Mouse (Mus musculus): ENCODE measurements around the gene Rps6kc1.
A peak's percentile ranks its signal among the peaks of the same experiment; 100 is the strongest.
"Not testable (repeated sequence)": the region's sequence is repeated elsewhere in the genome, so short reads cannot be mapped to it uniquely, and the experiment has no call there.

The Rps6kc1 gene

DNA sequence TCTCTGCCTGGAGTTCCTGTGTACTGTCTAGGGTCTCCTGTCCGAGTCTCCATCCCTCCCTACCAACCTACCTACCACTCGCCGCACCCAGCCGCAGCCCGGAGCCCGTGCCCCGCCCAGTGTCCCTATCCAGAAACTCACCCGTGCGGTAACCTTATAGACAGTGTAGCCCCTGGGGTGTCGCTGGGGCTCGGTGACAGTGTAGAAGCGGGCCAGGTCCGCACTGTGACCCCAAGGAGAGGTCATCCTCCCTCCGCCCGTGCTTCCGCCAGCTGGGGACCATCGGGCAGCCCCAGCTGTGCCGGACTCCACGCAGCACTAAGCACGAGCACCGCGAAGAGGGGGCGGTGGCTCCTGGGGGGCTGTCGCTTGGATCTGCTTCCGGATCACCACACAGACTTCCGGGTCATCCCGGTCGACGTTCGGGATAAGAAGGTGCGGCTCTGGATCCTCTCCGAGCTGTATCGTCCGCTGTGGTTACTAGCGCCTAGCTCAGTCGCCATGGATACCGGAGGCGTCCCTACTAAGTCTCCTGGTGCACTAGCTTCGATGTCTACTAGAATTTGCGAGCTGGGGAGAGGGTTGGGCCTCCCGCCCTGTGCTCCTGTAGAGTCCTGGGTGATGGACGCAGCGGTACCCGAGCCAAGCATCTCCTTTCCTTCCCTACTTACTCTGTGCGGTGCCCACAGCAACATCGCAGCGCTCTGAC, at the start of gene Rps6kc1:
TSS of gene Rps6kc1 (minus strand) at position 356 of the 709 bp plus-strand sequence.
- DNase-seq = peak; percentile 88 to 91

DNA sequence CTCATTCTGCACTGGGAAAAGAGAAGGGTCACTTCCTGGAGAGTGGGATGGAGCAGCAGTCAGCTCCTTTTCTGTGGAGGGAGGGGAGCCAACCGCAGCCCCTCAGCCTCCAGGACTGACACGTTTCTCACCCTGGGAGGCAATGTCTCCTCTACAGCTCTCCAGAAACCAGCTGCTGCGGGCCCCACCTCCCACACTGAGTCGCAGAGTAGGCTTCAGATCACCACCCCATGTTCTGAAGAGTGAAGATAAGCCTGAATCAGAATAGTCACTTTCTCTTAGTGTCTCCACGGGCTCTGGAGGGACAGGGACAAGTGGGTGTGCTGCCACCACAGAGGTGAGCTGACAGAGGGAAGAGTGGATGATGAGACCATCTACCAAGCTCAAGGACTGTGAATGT, 47.3 kb upstream of the Rps6kc1 start:
- DNase-seq = no peak

DNA sequence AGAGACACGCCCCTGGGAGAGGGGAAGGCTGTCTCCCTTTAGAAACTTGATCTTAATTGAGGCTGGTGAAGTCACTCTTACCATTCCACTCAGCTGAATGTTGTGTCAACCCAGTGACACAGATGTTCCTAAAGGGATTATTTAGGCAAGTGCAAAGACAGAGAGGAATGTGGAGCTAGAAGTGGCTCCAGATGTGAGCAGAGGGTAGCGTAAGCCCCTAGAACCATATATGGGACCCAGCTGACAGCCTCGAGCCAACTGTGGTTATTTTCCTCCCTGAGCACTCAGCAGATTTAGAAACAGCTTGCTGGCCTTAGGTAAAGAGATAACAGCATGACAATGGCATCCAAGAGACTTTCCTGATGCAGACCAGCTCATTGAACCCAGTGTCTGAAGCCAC, 41.4 kb upstream of the Rps6kc1 start:
- DNase-seq = no peak

DNA sequence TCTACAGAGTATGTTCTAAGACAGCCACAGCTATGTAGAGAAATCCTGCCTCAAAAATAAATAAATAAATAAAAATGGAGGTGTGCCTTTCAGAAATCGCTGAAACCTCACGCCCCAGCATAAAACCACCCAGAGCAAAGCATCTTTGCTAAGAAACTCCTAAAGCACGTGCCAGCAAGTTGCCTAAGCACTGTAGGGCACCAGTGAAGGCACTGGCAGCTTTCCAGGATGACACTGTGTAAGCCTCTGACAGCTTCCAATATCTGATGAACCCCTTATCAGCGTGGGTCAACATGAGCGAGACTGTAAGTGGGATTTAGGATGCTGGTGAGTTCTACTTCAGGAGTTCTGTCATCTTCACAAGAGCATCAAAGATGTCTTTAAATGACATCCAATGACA, 39.4 kb upstream of the Rps6kc1 start:
- no peak for DNase-seq

DNA sequence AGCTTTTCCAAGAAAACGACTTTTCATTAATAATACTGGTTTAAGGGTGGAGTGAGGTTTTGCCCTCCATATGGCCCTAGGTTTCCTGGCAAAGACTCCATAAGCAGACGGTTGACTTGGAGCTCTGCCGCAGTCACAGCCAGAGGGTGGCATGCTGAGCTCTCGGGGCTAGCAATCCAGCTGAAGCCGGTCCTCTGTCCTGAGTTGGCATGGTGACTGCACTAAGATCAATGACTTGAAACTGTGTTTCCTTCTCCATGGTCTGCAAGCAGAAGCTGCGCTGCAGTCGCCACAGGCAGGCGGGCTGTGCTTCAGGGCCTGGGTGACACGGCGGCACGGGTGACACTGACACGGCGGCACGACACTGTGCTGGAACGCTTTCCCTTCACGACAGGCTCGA, 37.3 kb upstream of the Rps6kc1 start:
- peak; percentile 67 to 73 for DNase-seq

DNA sequence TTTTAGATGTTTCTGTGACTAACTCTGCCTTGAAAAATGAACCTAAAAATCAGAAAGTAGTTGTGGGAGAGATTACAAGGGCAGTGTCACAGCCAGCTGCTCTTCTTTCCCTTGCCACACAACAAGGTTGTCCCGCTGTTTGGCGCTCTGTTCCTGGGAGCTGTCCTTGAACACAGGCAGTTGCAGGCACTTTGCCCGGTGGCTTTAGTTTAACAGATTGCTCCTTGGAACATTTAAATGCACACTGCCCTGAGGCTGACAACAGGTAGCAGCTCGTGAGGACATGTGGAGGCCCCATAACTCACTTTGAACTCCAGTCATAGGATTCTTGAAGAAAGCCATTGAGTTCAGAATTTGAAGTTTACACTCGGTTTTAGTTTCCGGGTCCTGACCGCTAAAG, 36.9 kb upstream of the Rps6kc1 start:
- peak; percentile 62 to 65 for DNase-seq

DNA sequence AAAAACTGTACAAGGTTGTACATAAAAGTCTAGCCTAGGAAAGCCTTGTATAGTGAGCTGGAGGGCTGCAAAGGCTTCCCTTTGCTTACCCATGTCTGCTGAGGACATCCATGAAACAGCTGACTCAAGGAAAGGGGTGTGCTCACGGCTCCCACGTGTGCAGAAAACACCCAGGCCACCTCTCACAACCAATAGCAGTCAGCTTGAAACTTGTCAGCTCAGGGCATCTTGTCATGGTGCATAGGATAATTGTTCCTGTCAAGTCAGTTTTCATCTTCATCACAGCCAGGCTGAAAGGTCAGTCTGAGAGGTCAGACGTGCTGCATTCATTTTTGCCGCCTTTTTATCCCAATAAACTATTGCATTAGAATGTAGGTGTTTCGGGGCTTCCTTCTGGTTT, 36.4 kb upstream of the Rps6kc1 start:
- no peak for DNase-seq

DNA sequence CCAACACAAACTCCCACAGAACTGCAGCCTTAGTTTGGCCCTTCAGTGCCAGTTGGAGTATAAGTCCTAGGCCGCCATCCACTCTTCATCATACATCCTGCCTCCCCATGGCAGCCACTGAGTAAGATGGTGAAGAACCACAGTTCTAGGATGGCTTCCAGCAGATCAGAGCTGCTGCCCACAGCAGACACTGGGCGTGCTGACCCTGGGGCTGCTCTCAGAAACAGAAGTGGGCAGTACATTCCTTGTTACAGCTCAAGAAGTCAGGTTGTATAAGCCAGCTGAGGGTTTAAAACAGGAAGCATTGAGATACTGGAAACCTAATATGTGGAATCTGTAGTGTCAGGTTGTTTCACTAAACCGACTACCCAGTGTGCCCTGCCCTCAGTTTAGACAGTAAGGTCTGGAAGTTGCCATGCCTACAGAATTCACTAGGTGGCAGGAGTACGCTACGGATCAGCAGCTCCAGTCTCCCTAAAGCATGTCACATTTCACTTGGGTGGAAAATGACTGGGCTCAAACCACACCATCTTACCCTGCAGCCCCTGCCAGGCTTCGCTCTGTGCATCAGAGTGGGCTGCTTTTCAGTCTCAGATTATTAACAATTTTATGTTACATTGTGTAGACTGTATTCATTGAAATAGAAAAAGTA, 32.7 kb upstream of the Rps6kc1 start:
- DNase-seq = peak; percentile 91 to 92

DNA sequence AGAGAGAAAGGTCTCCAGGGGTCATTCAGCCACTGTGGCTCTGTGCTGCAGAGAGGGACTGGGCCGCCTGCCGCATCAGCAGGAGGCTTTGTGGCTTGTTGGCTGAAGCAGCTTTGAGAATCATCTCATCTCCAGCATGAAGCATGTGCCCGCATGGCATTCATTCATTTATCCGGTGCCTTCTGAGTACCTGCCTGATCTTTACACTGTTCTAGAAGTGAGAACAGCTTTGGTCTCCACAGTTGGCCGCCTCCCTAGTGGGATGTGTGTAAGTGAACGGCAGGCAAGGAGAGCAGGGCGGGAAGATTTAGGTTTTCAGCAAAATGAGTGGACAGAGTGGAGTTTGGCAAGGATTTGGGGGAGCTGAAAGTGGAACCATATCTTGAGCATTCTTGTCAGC, 28.2 kb upstream of the Rps6kc1 start:
- DNase-seq = peak; percentile 38 to 68

DNA sequence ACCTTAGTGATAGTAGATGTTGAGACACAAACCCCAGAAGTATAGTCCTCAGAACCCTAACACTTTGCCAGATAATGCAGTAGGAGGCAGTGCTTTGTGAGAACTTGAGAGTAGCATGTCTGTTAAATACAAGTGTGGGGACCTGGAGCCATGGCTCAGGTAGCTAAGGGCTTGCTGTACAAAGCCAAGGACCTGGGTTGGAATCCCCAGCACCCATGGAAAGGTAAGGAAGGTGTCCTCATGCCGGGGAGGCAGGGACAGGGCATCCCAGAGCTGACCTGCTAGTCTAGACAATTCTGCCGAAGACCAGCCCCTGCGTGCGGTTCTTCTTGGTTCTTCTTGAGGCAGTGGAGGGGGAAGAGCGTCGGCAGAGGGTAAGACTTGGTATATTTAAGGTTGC, 18.6 kb upstream of the Rps6kc1 start:
- DNase-seq = no peak

DNA sequence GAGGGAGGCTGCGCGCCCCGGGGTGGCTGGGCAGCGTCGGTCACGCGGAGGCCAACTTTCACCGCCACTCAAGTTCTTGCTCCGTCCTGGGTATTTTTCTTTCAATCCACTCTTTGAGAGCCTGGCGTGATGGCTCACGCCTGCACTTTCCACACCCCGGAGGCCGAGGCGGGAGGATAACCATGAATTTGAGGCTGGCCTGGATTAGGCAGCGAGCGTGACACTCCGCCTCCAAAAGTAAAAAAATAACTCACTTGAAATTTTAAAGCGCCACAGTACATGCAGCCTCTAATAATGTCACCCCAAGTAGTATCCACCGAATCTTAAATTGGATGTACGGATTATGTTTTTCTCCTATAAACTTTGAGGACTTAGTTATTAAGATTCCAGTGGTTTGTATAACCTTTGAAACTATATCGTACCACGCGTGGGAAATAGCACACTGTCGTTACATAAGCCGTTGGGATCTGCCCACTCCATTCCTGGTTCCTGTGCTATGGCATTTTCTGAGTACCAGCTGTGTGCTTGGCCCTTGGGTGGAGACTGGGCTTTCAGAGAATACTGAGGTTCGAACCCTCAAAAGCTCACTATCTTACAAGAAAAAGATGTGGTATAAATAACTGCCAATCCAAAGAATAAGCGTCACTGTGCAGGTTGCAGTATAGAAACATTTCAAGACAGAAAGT, 17.6 kb upstream of the Rps6kc1 start:
- DNase-seq = peak; percentile 61 to 65

DNA sequence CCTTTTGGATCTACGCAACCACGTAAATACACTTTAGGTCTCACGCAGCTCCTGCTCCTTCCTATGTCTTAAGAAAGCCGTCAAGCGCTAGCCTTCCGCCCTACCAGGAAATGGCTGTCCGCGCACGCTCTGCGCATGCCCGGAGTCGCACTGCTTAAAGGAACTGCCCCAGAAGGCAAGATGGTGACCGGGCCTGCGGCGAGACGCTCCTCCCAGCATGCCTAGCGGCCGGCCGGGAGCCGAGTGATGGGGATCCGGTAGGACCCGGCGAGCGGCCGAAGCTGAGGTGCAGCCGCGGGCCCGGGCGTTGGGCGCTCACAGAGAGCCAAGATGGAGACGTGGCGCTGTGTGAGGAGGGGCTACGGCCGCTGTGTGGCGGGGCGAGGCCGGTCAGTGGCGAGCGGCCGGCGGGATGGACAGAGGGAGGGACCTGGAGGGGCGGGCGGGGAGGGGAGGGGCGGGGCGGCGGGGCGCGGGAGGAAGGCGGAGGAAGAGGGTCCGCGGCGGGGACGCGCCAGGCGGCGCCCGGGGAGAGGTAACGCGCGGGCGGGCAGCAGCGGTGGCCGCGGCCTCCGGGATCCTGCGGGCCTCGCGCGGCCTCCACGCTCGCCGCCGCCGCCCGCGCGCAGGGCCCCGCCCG, 16.9 kb upstream of the Rps6kc1 start:
- peak; percentile 98 for DNase-seq

DNA sequence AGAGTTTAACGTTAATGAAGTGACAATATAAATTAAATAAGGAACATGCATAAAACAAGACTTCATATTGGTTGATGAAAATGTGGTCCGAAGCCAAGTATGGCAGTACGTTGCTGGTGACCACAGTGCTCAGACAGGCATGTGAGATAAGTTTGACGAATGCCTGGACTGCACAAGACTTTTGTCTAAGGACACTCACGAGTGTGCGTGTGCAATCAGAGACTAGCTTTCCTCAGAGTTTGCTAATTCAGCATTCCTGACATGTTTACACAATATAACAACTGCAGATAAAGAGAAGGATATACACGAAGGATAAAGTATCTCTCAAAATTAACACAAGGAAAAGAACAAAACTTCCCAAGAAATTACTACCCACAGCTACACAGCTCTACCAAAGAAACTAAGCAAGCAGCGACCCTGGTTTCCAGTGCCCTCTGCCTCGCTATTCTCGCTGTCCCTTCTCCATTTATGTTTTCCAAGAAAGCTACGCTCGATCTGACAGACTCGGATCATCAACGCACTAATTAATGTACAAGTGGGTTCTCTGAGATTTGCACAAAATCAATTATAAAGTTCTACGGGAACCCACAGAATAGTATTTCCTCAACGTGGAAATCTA, 16.3 kb upstream of the Rps6kc1 start:
- DNase-seq = peak in 1 of 2 experiments; percentile 26

DNA sequence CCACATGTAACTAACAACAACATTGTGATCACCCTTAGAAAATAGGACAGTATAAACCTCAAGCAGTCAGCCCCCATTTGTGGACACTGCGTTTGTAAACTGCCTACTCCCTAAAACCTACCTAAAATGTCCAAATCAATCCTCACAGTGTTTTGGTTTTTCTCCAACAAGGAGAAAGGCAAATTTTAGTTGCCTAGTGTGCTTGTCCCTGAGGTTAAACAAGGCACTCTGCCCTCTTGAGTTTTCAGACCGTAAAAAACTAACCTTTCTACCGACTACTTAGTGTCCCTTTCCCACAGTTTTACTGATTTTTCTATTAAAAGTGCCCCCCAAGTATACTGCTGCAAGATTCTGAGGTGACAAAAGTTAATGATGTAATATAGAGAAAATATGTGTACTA, 15.7 kb upstream of the Rps6kc1 start:
- DNase-seq = no peak

DNA sequence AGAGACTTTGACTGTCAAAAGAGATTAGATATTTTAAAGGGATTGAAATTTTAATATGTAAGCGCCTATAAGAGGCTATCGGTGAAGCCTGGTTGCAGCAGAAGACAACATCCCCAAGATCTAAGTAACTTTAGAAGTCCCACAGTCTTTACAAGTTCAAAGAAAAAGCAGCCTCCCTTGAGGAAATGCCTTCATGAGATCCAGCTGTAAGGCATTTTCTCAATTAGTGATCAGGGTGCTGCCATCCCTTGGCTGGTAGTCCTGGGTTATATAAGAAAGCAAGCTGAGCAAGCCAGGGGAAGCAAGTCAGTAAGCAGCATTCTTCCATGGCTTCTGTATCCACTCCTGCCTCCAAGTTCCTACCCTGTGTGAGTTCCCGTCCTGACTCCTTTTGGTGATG, 13.2 kb upstream of the Rps6kc1 start, which contains the start of gene Angel2:
TSS of gene Angel2 (plus strand) at position 301 of the 400 bp plus-strand sequence.
- DNase-seq = not testable (repeated sequence)

DNA sequence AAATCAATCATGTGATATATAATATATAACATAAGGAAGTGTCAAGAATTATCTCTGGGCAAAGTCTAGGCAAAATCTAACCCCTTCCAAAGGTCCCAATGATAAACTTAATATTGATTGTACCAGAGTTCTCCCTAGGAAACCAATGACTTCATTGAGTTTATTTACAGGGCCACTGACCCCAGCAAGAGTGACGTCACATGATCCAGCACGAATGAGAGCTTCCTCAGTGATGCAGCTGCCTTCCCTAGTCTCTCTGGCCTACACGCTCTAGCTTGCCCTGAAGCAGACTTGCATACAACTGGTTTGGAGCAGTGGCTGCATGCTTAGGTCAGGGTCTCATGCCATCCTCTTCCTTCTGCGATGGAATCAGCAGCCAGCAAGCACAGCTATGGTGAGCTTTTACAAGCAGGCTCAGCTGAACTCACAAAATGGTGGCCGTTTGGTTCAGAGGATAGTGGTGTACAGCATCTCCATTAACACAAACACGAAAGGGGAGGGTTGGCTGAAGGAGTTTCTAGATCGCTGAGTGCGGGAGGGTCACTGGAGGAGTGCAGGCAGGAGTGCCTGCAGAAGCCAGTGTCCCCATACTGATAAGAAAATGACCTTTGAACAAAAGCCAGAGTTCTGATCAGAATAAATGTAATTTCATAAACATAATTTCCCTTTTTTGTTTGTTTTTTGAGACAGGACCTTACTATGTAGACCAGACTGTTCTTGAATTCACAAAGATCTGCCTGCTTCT, 8.3 kb upstream of the Rps6kc1 start:
- no peak for DNase-seq

DNA sequence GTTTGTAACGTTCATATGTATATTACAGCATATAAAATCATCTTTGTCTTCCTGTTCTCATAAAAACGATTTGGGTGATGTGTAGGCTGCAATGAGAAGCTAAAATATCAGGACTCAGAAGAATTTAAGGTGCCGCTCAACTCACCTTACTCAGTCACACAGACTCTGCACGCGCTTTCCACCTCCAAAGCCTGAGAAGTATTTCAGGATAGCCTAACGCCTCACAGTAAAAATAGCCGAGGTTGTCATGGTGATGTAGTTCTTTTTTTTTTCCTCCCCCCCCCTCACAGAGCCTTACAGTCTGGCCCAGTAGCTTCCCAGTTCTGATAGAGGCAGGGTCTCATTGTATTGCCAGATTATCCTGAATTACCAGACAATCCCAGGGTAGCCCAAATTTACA, 7.4 kb upstream of the Rps6kc1 start:
- no peak for DNase-seq

DNA sequence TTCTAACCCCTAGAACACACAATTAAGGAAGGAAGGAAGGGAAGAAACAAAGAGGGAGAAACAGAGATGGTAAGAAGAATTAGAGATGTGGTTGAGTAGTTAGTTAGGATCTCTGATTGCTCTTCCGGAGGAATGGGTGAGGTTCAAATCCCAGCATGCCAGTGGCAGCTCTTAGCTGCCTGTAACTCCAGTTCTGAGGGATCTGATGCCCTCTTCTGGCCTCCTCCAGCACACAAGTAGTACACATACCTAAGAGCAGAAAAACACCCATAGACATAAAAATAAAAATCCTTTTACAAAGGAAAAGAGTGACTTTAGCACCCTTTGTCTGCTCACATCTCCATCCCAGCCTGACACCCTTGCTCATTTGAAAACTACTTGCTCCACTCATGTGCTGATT, 1.1 kb upstream of the Rps6kc1 start:
- DNase-seq = no peak

DNA sequence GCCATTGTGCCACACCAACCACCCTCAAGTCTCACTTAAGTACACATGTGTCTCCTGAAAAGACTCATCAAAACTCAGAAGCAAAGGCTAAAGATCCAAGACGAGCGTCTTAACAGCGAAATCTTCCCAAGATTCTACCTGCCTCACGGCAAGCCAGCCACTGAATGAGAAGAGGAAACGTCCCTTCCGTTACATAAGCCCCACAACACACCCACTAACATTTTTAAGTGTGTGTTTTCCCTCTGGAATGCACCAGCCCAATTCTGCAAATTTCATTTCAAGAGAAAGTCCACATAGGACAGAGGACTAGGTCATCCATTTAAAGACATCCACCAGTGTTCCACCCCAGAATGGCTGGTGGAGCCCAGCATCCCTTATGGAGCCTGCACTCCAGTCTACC, 734 bp downstream of the Rps6kc1 start:
- no peak for DNase-seq

DNA sequence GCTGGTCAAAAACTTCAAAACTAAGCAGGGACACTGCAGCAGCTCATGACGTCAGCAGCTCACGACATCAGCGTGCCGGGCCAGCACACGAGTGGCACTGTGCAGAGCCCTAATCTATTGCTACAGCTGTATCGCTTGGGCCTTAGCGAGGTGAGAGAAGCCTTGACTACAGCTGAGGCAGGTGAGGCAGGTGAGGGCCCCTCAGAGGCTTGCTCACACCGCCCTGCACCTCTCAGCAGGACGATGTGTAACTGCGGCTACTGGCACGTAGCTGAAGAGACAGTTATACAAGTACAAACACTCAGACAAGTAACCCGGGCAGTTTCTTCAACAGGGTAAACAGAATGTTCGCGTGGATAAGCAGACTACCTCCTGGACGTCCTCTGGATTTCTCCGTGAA, 6.9 kb downstream of the Rps6kc1 start:
- no peak for DNase-seq

DNA sequence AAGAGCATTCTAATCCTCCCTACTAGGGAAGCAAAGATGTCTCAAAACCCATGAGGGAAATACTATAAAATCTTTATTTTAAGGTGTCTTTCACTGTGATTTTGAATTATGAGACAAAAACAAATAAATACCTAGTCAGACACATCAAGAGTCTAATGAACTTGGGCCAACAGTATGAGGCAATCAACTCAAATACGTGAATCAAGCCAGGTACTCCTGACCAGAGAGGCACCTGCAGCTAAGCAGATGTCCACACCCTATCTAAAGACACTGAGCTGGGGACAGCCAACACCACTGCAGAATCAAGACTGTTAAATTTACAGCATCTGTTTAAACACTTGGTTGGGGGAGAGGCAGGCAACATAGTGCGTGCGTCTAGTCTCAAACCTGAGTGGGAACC, 7.4 kb downstream of the Rps6kc1 start:
- no peak for DNase-seq

DNA sequence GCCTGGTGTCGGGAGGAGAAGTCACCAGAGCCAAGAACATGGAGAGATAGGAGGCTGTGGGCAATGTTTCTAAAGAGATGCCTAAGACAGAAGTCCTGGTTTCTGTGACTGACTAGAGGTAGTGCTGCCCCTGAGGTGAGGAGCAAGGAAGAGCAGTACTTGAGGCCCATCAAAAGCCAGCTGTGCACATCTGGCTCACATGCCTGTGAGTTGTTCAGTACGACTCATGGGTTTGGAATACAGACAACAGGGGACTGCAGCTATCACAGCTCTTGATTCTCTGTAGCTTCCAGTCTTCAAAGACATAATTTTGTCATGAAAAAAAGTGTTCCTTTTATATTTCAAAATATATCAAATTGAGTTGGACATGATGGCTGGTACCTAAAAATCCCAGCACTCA, 10.5 kb downstream of the Rps6kc1 start:
- DNase-seq = no peak

Data from cerebellum, postnatal 14 days (tissue).